Mouse (Mus musculus) urinary bladder, adult 2 months (tissue): ENCODE measurements around the gene Ccdc146. TPM values are rescaled to one million over a fixed set of nuclear protein-coding genes. Genes with fewer than 3 reads are reported as not detected.
A peak's percentile ranks its signal among the peaks of the same experiment; 100 is the strongest.

Experiments
- DNase-seq: peaks from one replicate; pipeline ENCODE4 v3.0.0; 2022; ENCODE audit warnings: low spot score
- polyA plus RNA-seq: library from polyadenylated mRNA; depleted of rRNA; stranded (reverse); fragments of >200 nt; gene quantifications from 2 replicates; pipeline ENCODE4 v1.2.3, GENCODE M21; 2012; rRNA removed

Ccdc146 gene
- polyA plus RNA-seq, result 0.15 and 0.28 TPM in 2 replicates

DNA sequence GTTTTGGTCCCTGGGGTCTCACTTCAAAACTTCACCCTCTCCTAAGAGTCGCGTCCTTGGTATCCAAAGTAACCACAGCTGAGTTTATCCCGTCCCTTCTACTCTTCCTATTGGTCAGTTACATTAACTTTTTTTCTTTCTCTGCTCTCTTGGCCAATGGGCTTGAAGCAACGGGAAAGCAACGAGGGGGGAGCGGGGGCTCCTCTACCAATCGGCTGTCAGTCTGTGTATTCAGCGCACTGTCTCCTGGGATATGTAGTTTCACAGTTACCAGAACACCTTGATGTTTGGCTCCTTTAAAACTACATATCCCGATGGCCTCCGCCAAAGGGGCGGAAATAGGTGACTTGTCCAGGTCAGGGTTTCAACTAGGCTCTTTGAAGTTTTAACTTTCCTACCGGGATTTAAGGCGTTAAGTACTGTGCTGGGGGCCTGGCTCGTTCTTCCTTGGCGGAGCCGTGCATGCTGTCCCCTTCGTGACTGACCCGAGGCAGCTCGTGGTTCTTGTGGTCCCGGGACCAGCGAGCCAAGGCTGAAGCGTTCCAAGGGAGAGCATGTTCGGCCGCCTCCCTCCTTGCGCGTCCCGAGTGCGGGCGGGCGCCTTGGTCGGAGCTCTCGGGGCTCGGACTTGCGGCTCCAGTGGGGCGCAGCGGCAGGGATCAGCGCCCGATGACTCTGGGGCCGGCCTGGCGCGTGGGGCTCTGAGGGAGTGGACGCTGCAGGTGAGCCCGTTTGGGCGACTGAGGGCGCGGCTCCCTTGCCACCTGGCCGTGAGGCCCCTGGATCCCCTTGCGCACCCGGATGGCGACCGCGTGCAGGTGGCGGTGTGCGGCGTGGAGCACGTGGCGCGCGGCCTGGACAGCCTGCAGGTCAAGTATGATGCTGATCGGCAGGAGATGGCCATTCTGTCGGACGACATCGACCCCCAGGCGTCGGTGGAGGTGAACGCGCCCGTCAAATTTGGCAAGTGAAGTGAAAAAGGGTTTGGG lies at the start of gene Ccdc146, which contains the start of gene Fam185a:
Gene Ccdc146, minus strand, starts transcription at position 64 of the 989 bp plus-strand sequence.
Gene Fam185a, plus strand, starts transcription at position 345 of the 989 bp plus-strand sequence.
- DNase-seq, result peak; percentile 75

DNA sequence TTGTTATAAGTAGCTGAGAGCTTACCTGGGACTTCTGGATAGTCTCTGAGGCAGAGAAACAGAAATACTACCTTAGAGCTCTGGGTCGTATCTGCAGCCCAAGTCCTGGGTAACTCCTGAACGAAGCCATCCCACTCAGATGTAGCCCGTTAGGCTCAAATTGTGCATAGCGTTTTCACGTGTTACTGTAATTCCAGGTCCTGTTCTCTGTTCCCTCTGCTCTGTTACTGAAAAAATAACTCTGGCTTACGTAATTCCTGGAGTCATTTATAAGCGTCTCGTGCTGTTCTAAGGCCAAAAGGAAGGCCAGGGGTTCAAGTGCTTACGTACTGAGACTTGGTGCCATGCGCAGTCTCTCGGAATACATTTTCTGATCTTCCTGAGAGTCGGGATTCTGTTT lies 43.6 kb upstream of the Ccdc146 start:
- no peak for DNase-seq

DNA sequence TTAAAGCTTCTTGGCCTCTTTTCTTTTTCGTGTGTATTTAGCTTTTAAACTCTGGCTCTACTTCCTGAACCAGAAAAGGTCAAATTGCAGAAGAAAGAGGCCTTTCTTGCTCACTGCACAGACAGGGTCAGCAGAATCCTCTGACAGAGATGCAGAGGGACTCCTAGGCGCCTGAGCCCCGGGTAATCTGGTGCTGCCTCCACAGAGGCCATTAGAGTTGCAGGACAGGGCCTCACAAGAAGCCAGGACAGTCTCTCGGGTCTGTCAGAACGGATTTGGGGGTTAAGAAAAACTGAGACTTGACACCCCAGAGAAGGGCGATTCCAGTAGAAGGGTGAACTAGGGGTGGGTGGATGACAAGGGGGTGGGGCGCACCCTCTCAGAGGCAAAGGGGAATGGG lies 42.9 kb upstream of the Ccdc146 start:
- no peak for DNase-seq

DNA sequence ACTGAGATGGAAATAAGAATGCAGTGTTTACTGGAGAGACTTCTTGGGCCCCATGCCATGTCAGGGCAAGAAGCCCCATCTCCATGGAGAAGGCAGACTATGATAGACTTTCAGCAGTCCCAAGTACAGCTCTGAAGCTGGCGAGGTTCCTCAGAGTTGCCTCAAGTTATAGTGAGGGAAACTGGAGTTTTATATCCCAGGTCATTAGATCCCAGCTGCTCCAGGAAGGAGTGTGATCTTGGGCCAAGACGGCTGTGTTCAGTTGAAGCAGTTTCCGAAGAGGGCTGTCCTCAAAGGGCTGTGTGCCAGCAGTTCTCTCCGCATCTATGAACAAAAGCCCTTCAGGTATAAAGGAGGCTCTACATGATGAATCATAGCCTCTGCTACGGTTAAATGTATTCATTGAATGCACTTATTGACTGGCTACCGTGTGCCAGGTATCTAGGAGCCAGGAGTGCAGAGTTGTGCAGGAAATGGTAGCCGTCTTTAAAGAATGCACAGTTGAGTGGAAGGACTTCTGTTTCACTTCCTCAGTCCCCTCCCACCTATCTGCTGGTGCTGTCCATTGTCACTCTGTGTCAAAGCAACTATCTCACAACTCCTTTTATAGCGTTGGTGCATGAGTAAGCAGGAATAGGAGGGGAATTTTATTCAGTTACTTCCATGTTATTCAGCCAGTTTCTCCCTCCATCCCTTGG lies 16.5 kb upstream of the Ccdc146 start:
- DNase-seq, result no peak

DNA sequence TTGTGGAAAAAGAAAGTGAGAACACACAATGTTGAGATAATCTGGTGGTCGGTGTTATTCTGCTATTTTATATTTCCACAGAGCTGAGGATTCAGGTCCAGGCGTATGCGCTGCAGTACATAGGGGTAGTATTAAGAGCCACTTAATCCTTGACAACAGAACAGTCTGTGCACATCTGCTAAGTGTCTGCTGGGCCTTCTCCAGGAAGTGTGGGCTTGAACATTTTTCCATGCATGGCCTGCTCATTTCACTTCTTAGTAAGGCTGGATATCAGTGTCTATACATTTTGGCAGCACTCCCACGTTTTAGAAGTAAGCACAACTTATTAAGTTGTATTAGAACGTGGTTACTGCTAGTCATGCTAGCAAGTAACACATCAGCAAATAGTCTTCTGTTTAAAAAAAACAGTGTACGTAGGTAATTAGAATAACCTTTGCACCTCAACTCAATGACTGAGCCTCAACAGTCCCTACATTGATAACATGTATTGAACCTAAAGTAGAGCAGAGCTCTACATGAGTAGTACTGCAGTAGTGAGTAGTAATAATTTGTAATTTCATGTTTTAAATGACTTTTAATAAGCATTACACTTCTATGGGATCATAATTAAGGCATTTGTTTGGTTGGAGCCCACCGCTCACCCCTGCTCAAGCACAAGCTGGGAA lies 15.1 kb upstream of the Ccdc146 start:
- no peak for DNase-seq

DNA sequence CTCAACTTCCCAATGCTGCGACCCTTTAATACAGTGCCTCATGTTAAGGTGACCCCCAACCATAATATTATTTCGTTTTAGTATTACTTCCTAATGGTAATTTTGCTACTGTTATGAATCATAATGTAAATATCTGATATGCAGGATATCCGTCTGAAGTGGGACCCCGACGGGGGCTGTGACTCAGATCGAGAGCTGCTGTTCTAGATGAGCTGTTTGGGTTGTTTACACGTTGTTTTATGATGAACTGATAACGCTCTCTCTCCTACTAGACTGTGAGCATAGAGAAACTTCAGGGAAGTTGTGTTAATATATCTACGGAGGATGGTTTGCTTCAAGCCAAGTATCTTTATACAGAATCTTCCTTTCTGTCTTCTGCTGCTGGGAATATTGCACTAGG lies 14.0 kb upstream of the Ccdc146 start:
- DNase-seq, result no peak

GRCm38 (mm10) chr5:21436471-21436975 lies 12.0 kb upstream of the Ccdc146 start:
- no peak for DNase-seq

GRCm38 (mm10) chr5:21434148-21434929 lies 9.9 kb upstream of the Ccdc146 start:
- no peak for DNase-seq

DNA sequence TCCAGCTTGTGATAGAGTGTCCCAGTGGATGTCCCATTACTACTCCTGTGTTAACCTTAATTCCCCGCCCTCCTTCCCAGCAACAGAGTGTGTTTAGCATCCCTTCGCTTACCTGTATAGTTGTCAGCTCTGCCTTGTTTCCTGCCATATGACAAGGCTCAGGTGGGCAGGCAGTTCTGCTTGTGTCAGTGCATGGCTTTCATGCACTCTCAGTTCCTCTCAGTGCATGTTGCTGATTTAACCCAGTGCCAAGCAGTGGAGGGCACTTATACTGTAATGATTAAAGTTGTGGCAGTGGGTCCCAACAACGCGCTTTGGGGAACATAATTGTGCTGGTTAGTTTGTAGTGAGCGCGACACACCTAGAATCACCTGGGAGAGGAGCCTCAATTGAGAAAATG lies 2.2 kb upstream of the Ccdc146 start:
- DNase-seq, result no peak

- DNase-seq, result no peak
Observed at GRCm38 (mm10) chr5:21420609-21421008, 3.9 kb downstream of the Ccdc146 start.

DNA sequence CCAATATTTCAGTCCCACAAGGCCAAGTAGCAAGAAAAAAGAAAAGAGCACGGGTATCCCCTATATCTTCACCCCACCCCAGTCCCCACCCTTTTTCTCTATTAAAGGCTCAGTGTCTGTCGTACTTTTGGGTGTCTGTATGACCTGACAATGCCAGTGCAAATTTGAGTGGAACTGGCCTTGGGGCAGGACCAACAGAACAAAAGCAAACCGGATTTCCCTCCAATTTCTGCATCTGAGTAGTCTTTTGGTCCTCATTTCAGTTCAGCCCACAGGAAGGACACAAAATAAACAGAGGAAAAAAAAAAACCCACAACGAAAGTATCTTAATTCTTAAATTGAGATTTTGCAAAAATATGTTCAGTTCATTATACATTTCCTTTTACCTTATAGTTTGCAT lies 5.9 kb downstream of the Ccdc146 start:
- no peak for DNase-seq

DNA sequence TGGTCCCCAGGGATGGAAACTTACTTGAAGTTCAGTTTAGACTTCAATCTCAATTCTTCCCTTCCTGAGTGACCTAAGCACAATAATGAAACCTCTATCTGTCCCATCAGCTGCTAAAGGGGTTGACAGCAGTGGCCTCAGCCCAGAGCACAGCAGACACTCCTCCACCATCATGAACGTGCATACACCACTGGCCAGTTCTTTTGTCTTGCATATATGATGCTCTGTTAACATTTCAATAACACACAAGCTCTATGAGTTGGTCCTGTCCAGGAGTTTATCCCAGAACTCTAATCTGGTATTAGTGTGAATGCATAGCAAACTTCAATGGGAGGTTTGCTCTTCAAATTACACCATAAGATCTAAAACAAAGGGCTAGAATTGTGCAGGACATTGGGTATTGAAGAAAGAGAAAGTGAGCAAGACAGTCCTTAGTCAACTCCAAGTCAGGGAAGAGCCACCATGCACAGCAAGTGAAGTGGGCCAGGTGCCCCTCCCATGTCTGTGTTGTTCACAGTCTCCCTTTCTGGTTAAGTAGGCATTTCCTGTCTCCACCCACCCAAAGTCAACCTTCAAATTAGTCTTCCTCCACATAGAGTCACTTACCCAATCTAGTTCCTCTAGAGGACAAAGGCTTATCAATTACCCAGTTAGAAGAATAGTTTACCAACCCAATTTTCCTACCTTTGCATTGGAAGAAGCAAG lies 10.2 kb downstream of the Ccdc146 start:
- no peak for DNase-seq

DNA sequence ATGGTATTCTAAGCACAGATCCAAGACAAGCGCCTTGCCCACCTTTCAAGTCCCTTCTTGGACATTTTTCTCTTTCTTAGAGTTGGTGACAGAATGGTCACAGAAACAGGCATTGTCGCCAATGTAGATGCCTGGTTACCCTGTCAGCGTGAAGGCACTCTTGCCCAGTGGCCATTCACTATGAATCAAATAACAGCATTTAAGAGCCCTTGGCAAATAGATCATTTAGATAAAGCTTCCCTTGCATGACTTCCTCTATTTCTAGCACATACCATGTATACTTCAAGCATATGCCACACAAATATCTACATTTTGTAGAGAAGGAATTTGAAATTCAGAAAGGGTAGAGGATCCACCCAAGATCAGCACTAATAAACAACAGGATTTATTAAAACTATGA lies 11.2 kb downstream of the Ccdc146 start:
- no peak for DNase-seq

DNA sequence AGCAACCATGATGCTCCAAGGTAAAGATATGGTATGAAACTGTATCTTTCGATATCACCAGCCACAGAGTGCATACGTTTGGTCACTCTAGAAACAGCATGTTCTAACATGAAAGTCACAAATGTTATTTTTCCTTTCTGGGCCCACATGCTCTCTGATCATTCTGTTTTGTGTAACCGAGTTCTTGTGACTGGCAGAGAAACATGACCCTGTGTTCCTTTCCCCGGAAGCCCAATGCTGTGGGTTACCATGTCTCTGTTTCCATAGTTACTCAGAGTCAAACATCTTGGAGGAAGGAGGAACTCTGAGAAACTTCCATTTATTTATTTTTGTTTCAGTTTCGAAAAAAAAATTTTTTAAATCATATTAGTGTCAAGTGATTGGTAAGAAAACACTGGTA lies 12.4 kb downstream of the Ccdc146 start:
- DNase-seq, result no peak

DNA sequence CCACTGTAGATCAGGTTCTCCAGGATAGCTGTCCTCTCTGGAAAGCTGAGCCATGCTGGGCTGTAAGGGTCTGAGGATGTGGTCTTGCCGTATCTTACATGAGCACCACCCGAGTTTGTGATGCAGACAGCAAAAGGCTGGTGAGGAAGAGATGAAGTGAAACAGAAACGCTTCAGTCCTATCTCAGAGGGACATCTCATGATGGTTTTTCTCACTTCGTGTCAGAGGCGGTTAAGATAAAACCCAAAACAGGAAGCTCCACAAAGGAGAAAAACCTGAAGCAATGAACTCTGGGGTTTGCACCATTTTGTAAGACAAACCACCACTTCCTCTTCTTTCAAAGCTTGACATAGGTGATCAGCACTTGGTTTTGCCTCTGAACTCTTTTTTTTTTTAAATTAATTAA lies 13.2 kb downstream of the Ccdc146 start:
- no peak for DNase-seq

- no peak for DNase-seq
Observed at GRCm38 (mm10) chr5:21395205-21395840, 29.2 kb downstream of the Ccdc146 start.

GRCm38 (mm10) chr5:21394562-21394961 lies 29.9 kb downstream of the Ccdc146 start:
- no peak for DNase-seq

- DNase-seq, result no peak
Observed at GRCm38 (mm10) chr5:21391616-21392384, 32.7 kb downstream of the Ccdc146 start.

- DNase-seq, result no peak
Observed at GRCm38 (mm10) chr5:21388855-21389254, 35.6 kb downstream of the Ccdc146 start.
